Mouse (Mus musculus) embryo, embryonic 10 days (tissue): Measurements from ENCODE around the gene Cyp3a25.
"Not testable (repeated sequence)": the region's sequence is repeated elsewhere in the genome, so short reads cannot be mapped to it uniquely, and the experiment has no call there.

Source experiments
- DNase-seq: peaks from one replicate; pipeline ENCODE4 v3.0.0-alpha.2; 2015; ENCODE audit warnings: low spot score

Gene Cyp3a25

DNA sequence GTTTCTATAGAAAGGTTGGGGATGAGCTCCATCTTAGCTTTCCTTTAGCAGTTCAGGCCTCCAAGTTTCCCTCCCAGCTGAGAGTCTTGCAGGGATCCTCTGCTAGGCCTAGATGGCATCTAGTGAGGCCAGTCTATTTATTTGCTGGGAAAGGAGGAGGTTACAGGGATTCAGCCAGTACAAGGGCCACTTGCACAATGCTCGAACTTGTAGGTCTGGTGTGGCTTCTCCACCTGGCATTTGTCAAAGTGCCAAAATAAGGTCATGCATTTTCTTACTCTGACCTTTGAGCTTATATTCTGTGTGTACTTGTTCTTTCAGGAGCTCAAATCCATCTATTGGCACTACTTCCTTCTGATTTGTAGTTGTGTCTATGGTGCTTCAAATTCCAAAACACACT, at the start of gene Cyp3a25:
Cyp3a25 (minus strand) TSS at position 110 of the 400 bp plus-strand sequence.
- not testable (repeated sequence) for DNase-seq

- no peak for DNase-seq
Observed at GRCm38 (mm10) chr5:146021136-146021535, 11.7 kb upstream of the Cyp3a25 start.

DNA sequence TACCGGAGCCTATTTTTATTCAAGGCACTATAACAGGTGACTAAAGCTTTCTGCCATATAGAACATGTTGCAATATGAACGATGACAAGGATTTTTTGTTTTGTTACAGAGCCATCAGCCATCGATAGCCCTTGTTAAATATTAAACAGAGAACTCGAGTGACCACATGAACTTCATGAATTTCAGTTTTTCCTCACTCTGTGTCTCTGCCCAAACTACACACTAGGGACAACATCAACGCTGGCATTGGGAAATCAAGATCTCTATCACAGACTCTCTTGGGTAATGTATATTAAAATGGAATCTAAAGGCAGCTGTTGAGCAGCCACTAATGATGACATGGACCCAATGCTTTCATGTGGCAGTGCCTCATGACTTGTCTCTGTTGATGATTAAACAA, 8.9 kb upstream of the Cyp3a25 start:
- DNase-seq: no peak

- no peak for DNase-seq
Observed at GRCm38 (mm10) chr5:146011251-146011650, 1.8 kb upstream of the Cyp3a25 start.

GRCm38 (mm10) chr5:145967080-145967479, 42.3 kb downstream of the Cyp3a25 start:
- no peak for DNase-seq
